Comparison of ENCODE assay signal across 24 mouse cellular contexts in the genomic region with DNA sequence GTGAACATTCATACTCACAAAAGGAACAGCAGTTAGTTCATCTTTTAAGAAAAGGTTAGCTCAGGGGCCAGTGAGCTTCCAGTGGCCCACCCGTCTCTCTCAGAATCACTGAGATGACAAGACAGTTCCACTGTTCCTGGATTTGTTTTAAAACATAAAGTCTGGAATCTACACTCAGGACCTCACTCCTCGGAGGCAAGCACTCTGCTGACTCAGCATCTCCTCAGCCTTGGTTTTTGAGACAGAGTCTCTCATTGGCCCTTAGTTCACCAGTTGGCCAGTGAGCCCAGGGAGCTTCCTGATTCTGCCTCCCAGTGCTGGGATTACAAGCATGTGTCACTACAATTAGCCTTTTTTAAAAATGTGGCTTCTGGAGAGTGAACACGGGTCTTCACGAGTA.
DNase-seq lines count a peak whose midpoint lies in the region; ATAC-seq and TF ChIP-seq lines count a peak whose summit lies in the region.
"Had no signal": no experiment of that assay in that cellular context is flagged by ENCODE, and none has a peak within 500 bp of the region (broad histone marks: within the 10 kb centered on the region; RNA-seq: fewer than 3 reads in every experiment).

No protein-coding gene starts in this region.

- no peaks in the 10 kb centered on the region for H3K9me3 ChIP-seq in heart, embryonic 11.5 days (replicated peaks; ENCODE audit: control insufficient read depth, low read length)
- no peaks in the 10 kb centered on the region for H3K9me3 ChIP-seq in liver, embryonic 13.5 days (replicated peaks)
- H3K9me3 ChIP-seq: embryonic facial prominence, embryonic 15.5 days; limb, embryonic 15.5 days had no signal

- no peak for DNase-seq in heart, adult 2 months
- DNase-seq in spleen, postnatal 10 days (ENCODE audit: low spot score in 2 of 2), result peak; percentile 19 to 27
- DNase-seq in spleen, adult 12 weeks (ENCODE audit: low spot score), result no peak
- DNase-seq in liver, embryonic 13.5 days, result no peak
- DNase-seq in left cerebral cortex, adult 18-20 months (ENCODE audit: low spot score in 2 of 2), result no peak
- no peak for DNase-seq in urinary bladder, postnatal 25 days (ENCODE audit: low spot score)
- DNase-seq: adrenal gland, postnatal 25 days; cerebellum, adult 9-11 months; gastrocnemius, postnatal 10 days; kidney, adult 8-10 months; kidney, postnatal 36 days; layer of hippocampus, adult 9-11 months; lung, postnatal 14 days; right cerebral cortex, postnatal 14 days; thymus, postnatal 14 days had no signal

- no peak overlapping the region for H3K4me3 ChIP-seq in heart, embryonic 11.5 days (ENCODE audit: low read depth, low read length)
- no peak overlapping the region for H3K4me3 ChIP-seq in heart, adult 2 months
- no peak overlapping the region for H3K4me3 ChIP-seq in liver, embryonic 13.5 days (replicated peaks)
- H3K4me3 ChIP-seq: embryonic facial prominence, embryonic 15.5 days; forebrain, embryonic 12.5 days; hindbrain, embryonic 10.5 days; limb, embryonic 15.5 days; neural tube, embryonic 13.5 days had no signal

- TF ChIP-seq CTCF in heart, adult 2 months (IDR thresholded peaks at IDR 0.05), result no peak

- H3K9ac ChIP-seq in heart, embryonic 11.5 days (ENCODE audit: low read depth, low read length), result no peak overlapping the region
- H3K9ac ChIP-seq in heart, adult 2 months (ENCODE audit: low read depth, low read length), result no peak overlapping the region
- H3K9ac ChIP-seq in liver, embryonic 13.5 days, result peak overlapping the region; percentile 42
- H3K9ac ChIP-seq: embryonic facial prominence, embryonic 15.5 days; forebrain, embryonic 12.5 days; limb, embryonic 15.5 days; neural tube, embryonic 13.5 days had no signal

- H3K36me3 ChIP-seq in heart, embryonic 11.5 days (ENCODE audit: control insufficient read depth, insufficient read depth, low read length), result no peaks in the 10 kb centered on the region
- no peaks in the 10 kb centered on the region for H3K36me3 ChIP-seq in heart, adult 2 months (ENCODE audit: control insufficient read depth, insufficient read depth, low read length)
- H3K36me3 ChIP-seq in liver, embryonic 13.5 days, result no peaks in the 10 kb centered on the region
- H3K36me3 ChIP-seq: embryonic facial prominence, embryonic 15.5 days; forebrain, embryonic 12.5 days; hindbrain, embryonic 10.5 days; limb, embryonic 15.5 days; neural tube, embryonic 13.5 days had no signal

- H3K4me1 ChIP-seq in heart, embryonic 11.5 days (ENCODE audit: control insufficient read depth, insufficient read depth, low read length), result peaks cover 5% of the 10 kb centered on the region; the same call in 1 of the 2 replicates
- H3K4me1 ChIP-seq in heart, adult 2 months (ENCODE audit: control insufficient read depth, insufficient read depth, low read length), result peaks cover 2% of the 10 kb centered on the region; the same call in 1 of the 2 replicates
- peaks cover 64% of the 10 kb centered on the region for H3K4me1 ChIP-seq in liver, embryonic 13.5 days (replicated peaks)
- H3K4me1 ChIP-seq: embryonic facial prominence, embryonic 15.5 days; forebrain, embryonic 12.5 days; limb, embryonic 15.5 days; neural tube, embryonic 13.5 days had no signal

- no peaks in the 10 kb centered on the region for H3K79me2 ChIP-seq in heart, adult 2 months (replicated peaks; ENCODE audit: control insufficient read depth, insufficient read depth, low read length)

- WGBS in heart, embryonic 11.5 days (ENCODE audit: insufficient replicate concordance), result 88% methylated on average over 4 of the region's 4 CpGs
- WGBS in heart, adult 2 months, result 90% methylated on average over 4 of the region's 4 CpGs
- WGBS in liver, embryonic 13.5 days (ENCODE audit: insufficient replicate concordance), result 83% methylated on average over 4 of the region's 4 CpGs

- no peak for TF ChIP-seq EP300 in heart, adult 2 months (IDR thresholded peaks at IDR 0.05; ENCODE audit: insufficient read depth, low read depth, low read length)

- no peak overlapping the region for H3K4me2 ChIP-seq in heart, embryonic 11.5 days
- H3K4me2 ChIP-seq in liver, embryonic 13.5 days, result no peak overlapping the region
- H3K4me2 ChIP-seq: embryonic facial prominence, embryonic 15.5 days; forebrain, embryonic 12.5 days; limb, embryonic 15.5 days; neural tube, embryonic 13.5 days had no signal

- TF ChIP-seq POLR2A in heart, adult 2 months (IDR thresholded peaks at IDR 0.05; ENCODE audit: insufficient read depth, low read depth, low read length), result no peak

- no peak for ATAC-seq in heart, embryonic 11.5 days (replicated peaks; ENCODE audit: insufficient number of reproducible peaks, low FRiP score, low TSS enrichment)
- ATAC-seq in liver, embryonic 13.5 days (ENCODE audit: low read depth), result no peak
- ATAC-seq: activated CD4-positive, CD25-positive, alpha-beta regulatory T cell, adult 4 months had no signal

- intact Hi-C loops in heart, adult 2 months (cut with DNase I), result no loop called here

- peak overlapping the region; percentile 79; the same call in 1 of the 2 replicates for H3K27ac ChIP-seq in heart, embryonic 11.5 days (ENCODE audit: low read depth, low read length)
- H3K27ac ChIP-seq in heart, adult 2 months, result no peak overlapping the region
- H3K27ac ChIP-seq in liver, embryonic 13.5 days, result peak overlapping the region; percentile 98
- H3K27ac ChIP-seq: embryonic facial prominence, embryonic 15.5 days; forebrain, embryonic 12.5 days; hindbrain, embryonic 10.5 days; limb, embryonic 15.5 days; neural tube, embryonic 13.5 days; stomach, postnatal 0 days had no signal

- H3K27me3 ChIP-seq in heart, embryonic 11.5 days (ENCODE audit: control insufficient read depth, insufficient read depth, low read length), result no peaks in the 10 kb centered on the region
- no peaks in the 10 kb centered on the region for H3K27me3 ChIP-seq in heart, adult 2 months (ENCODE audit: control insufficient read depth, insufficient read depth, low read length)
- no peaks in the 10 kb centered on the region for H3K27me3 ChIP-seq in liver, embryonic 13.5 days
- H3K27me3 ChIP-seq: embryonic facial prominence, embryonic 15.5 days; forebrain, embryonic 12.5 days; limb, embryonic 15.5 days; neural tube, embryonic 13.5 days; Patski had no signal

Comparison
In these comparisons a context has a peak if more than half of its experiments do, and no peak if none do; other contexts are left out.
1. DNase-seq: peak in spleen, postnatal 10 days (2 of 2); none in heart, adult 2 months (0 of 2), spleen, adult 12 weeks (single experiment), liver, embryonic 13.5 days (single experiment), left cerebral cortex, adult 18-20 months (0 of 2) and urinary bladder, postnatal 25 days (single experiment).